Mouse (Mus musculus) heart, postnatal 0 days (tissue): Measurements from ENCODE around the gene Trp53bp2. TPM values are rescaled to one million over a fixed set of nuclear protein-coding genes. Genes with fewer than 3 reads are reported as not detected.
A peak's percentile ranks its signal among the peaks of the same experiment; 100 is the strongest.

Experiments used
- ATAC-seq: fragments of 200-750 bp; cut with Nextera tagmentation; 2 replicates; pipeline ENCODE4 v1.8.0; 2017; ENCODE audit warnings: low read depth, moderate number of reproducible peaks, moderate library complexity; ENCODE audit not compliant: insufficient read depth
- DNase-seq: peaks from one replicate; pipeline ENCODE4 v3.0.0-alpha.2; 2016; ENCODE audit warnings: low spot score
- H3K27ac ChIP-seq: fragments of 300-500 bp; sonication (generic); 2 replicates; pipeline ENCODE4 v1.5.1; 2014; ENCODE audit warnings: low read depth, mild to moderate bottlenecking
- H3K27me3 ChIP-seq: fragments of 300-500 bp; sonication (generic); 2 replicates; pipeline ENCODE4 v1.6.1; 2014; ENCODE audit warnings: low read length, mixed read lengths; ENCODE audit not compliant: control insufficient read depth, insufficient read depth
- H3K36me3 ChIP-seq: fragments of 300-500 bp; sonication (generic); replicated peaks from 2 replicates; pipeline ENCODE4 v1.6.1; 2014; ENCODE audit warnings: low read length, mixed read lengths; ENCODE audit not compliant: control insufficient read depth, insufficient read depth
- H3K4me1 ChIP-seq: fragments of 300-500 bp; sonication (generic); 2 replicates; pipeline ENCODE4 v1.6.1; 2014; ENCODE audit warnings: antibody characterized with exemption; ENCODE audit not compliant: control insufficient read depth, insufficient read depth
- H3K4me2 ChIP-seq: fragments of 300-500 bp; sonication (generic); 2 replicates; pipeline ENCODE4 v1.6.1; 2014; ENCODE audit warnings: low read depth, mild to moderate bottlenecking, low read length, moderate library complexity
- H3K4me3 ChIP-seq: fragments of 300-500 bp; sonication (generic); 2 replicates; pipeline ENCODE4 v1.5.1; 2014; ENCODE audit warnings: low read depth, low read length
- H3K9ac ChIP-seq: fragments of 300-500 bp; sonication (generic); replicated peaks from 2 replicates; pipeline ENCODE4 v1.6.1; 2014; ENCODE audit warnings: low read depth, low read length, mixed read lengths
- H3K9me3 ChIP-seq: fragments of 300-500 bp; sonication (generic); replicated peaks from 2 replicates; pipeline ENCODE4 v1.6.1; 2016; ENCODE audit warnings: low read length; ENCODE audit not compliant: control insufficient read depth
- CTCF ChIP-seq: IDR thresholded peaks from 2 replicates; pipeline ENCODE4 v1.5.1; 2016; ENCODE audit warnings: antibody characterized with exemption, control low read depth, low read depth
- EP300 ChIP-seq: IDR thresholded peaks from 2 replicates; pipeline ENCODE4 v1.6.1; 2016; ENCODE audit warnings: antibody characterized with exemption, low read depth
- WGBS: fragments of 180-500 bp; shearing (Covaris S2); extraction: QIAGEN DNeasy Blood & Tissue Kit; methylation state at CpG from one replicate; pipeline ENCODE4 v1.1.7; 2014; 5-methylcytosine and 5-hydroxymethylcytosine counted together
- polyA plus RNA-seq: library from polyadenylated mRNA; unstranded; fragments of >200 nt; fragmentation: Nextera tagmentation; extraction: Ambion mirVana; gene quantifications from 2 replicates; pipeline ENCODE4 v1.2.1, GENCODE M21; 2015
- total RNA-seq: library from RNA; depleted of rRNA; stranded (reverse); fragments of >200 nt; gene quantifications from 2 replicates; pipeline ENCODE4 v1.2.3, GENCODE M21; 2014; ENCODE audit warnings: low replicate concordance

Trp53bp2 gene
- total and polyA plus RNA-seq, 2 experiments from 2014 or later, result 8.3 to 13.6 TPM

DNA sequence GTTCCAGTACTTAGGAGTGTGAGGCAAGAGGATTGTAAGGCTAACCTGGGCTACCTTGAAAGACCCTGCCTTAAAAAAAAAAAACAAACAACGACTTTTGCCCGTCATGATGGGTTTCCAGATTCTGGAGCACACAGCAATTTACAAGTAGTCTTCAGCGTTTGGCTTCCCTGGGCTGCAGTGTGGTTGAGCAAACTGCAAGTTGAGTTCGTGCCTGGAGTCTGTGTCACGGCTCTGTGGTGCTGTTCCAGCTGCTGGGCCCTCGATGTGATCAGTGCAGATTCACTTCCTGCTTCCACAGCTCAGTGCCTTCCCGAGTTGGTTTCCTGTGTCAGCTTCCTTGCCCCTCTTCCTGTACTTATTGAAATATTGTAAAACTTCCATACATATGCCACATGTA, 52.3 kb downstream of the Trp53bp2 start:
- Histone ChIP-seq H3K36me3 (peaks cover 33% of the 10 kb centered on the region), H3K27me3 (no peaks in the 10 kb centered on the region), H3K4me3 (no peak overlapping the region), H3K9me3 (no peaks in the 10 kb centered on the region), H3K4me1 (peaks cover 11% of the 10 kb centered on the region; the same call in 1 of the 2 replicates), H3K9ac (no peak overlapping the region), H3K27ac (peak overlapping the region; percentile 60), H3K4me2 (no peak overlapping the region)
- 52% methylated on average over 7 of the region's 7 CpGs for WGBS
- no peak for TF ChIP-seq CTCF
- no peak for TF ChIP-seq EP300
- DNase-seq (no peak), ATAC-seq (0 out of 2 replicates have a peak, but pooled peaks have one; percentile 42)

DNA sequence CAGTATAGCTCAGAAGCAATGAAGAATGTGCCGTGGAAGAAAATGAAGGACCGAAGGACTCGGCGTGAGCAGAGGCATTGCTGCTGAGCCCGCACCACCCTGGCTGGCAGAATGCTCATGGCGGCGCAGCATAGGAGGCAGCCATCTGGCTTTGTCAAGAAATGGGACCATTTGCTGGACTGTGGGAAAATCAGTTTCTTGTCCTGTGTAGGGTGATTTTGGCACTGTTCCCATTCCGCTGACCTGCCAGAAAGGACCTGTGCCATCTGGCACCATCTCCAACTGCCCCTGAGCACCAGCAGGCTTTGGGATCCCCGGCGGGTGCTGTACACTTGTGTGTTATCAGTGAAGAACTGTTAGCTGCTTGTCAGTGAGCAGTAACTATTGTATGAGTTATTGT, 52.8 kb downstream of the Trp53bp2 start:
- DNase-seq, result peak; percentile 47
- TF ChIP-seq CTCF (no peak), EP300 (no peak)

DNA sequence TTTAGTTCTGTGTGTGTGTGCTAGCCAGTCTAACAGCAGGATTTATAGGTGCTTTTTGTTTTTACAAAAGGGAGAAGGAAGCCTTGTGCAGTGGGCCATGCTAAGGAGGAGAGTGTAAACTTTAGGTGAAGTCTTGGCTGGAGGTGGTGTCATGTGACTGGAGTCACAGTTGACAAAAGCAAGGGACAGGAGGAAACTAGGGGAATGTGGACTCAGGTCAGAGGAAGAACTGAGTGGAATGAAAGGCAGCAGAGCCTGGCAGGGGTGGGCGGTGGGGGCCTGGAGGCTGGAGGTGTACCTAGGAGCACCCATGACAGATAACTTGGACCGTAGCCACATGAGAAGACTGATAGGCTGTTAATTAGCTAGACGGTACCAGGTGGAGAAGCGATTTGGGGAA, 56.3 kb downstream of the Trp53bp2 start:
- H3K27ac ChIP-seq, result 0 out of 2 replicates have a peak overlapping the region, but pooled peaks have one; percentile 9
- no peak for TF ChIP-seq CTCF
- TF ChIP-seq EP300, result no peak
- H3K9me3 ChIP-seq, result no peaks in the 10 kb centered on the region
- no peak for ATAC-seq
- H3K4me1 ChIP-seq, result peaks cover 11% of the 10 kb centered on the region; the same call in 1 of the 2 replicates
- DNase-seq, result no peak
- WGBS, result 52% methylated on average over 4 of the region's 4 CpGs
- H3K4me3 ChIP-seq, result no peak overlapping the region
- H3K9ac ChIP-seq, result no peak overlapping the region
- H3K36me3 ChIP-seq, result peaks cover 42% of the 10 kb centered on the region
- H3K4me2 ChIP-seq, result no peak overlapping the region
- H3K27me3 ChIP-seq, result no peaks in the 10 kb centered on the region

More for the DNA sequence above, 52.8 kb downstream of the Trp53bp2 start:
- no peak overlapping the region for H3K4me3 ChIP-seq
- H3K4me1 ChIP-seq, result peaks cover 11% of the 10 kb centered on the region; the same call in 1 of the 2 replicates
- peak; percentile 63 for ATAC-seq
- H3K9ac ChIP-seq, result no peak overlapping the region
- WGBS, result 63% methylated on average over 10 of the region's 10 CpGs
- no peak overlapping the region for H3K27ac ChIP-seq
- no peak overlapping the region for H3K4me2 ChIP-seq
- H3K9me3 ChIP-seq, result no peaks in the 10 kb centered on the region
- H3K36me3 ChIP-seq, result peaks cover 33% of the 10 kb centered on the region
- H3K27me3 ChIP-seq, result no peaks in the 10 kb centered on the region

DNA sequence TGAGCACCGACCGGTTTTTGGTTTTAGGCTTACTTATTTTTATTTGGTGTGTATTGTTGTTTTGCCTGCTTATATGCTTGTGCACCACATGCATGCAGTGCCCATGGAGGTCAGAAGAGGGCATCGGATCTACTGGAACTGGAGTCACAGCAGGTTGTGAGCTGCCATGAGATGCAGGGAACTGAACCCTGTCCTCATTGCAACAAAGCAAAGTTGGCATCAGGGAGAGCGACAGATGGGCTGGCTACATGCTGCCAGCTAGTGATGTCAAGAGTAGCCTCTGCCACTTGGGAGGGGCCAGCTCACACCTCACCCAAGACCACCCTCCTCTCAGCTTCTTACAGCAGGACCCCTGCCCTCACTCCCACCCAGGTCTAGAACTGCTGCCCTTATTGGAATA, 57.0 kb downstream of the Trp53bp2 start:
- no peak overlapping the region for H3K4me2 ChIP-seq
- TF ChIP-seq EP300, result no peak
- 0 out of 2 replicates have a peak, but pooled peaks have one; percentile 14 for TF ChIP-seq CTCF
- DNase-seq (no peak), ATAC-seq (no peak)
- peaks cover 48% of the 10 kb centered on the region for H3K36me3 ChIP-seq
- no peaks in the 10 kb centered on the region for H3K27me3 ChIP-seq
- peaks cover 8% of the 10 kb centered on the region; the same call in 1 of the 2 replicates for H3K4me1 ChIP-seq
- H3K9me3 ChIP-seq, result no peaks in the 10 kb centered on the region
- H3K9ac ChIP-seq, result no peak overlapping the region
- no peak overlapping the region for H3K4me3 ChIP-seq
- WGBS, result 89% methylated on average over 4 of the region's 4 CpGs
- H3K27ac ChIP-seq, result no peak overlapping the region

DNA sequence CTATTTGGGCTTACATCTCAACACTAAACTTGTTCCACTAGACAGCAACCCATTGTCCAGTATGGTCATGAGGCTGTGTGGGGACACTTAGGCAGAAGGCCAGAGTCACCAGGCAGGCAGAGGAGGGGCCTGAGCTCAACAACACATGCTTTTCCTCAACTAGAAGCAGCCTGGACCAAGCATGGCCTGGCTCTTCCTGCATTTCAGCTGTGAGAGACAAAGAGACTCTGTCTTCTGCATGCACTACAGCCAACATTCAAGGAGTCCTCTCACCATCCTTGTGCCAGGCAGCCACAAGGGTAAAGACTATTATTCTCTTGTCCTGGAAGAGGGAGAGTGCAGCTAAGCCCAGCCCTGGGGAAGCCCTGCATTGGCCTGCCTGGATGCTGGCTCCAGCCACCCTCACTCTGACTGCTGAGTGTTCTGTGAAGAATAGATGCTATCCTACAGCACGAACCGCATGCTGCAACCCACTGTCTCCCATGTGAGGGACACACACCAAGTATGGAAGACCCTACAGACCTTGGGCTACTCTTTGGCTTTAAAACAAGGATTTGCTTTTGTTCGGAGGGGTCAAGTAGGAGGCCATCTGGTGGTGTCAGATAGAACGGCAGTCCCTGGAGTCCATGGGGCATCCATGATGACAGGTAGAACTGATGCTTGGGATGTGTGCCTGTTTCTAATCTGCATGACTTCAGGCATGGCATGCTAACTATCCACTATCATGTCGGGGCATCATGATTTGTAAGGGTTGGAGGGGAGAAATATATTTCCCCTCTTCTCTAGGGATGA, 66.2 kb downstream of the Trp53bp2 start:
- Histone ChIP-seq H3K4me2 (no peak overlapping the region), H3K9ac (no peak overlapping the region), H3K27me3 (no peaks in the 10 kb centered on the region), H3K9me3 (no peaks in the 10 kb centered on the region), H3K4me1 (no peaks in the 10 kb centered on the region), H3K36me3 (peaks cover 94% of the 10 kb centered on the region), H3K4me3 (no peak overlapping the region), H3K27ac (no peak overlapping the region)
- ATAC-seq (no peak), DNase-seq (no peak)
- TF ChIP-seq EP300, result no peak
- TF ChIP-seq CTCF, result peak; percentile 37
- 66% methylated on average over 5 of the region's 5 CpGs for WGBS

DNA sequence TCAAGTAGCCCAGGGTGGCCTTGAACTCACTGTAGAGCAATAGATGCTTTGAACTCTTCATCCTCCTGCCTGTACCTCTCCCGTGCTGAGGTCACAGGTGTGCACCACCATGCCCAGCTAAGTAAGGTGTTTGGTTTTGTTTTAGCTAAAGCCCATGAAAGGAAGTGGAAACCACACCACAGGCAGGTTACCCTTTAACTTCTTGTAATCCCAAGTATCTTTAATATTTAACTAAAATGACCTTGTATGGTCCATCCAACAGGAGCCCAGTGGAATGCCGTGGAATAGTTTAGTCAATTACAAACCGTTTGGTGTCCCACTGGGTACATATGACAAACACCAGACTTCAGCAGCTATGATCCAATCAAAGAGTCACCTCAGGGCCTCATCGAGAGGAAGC, 70.0 kb downstream of the Trp53bp2 start:
- WGBS, result 81% methylated on average over 4 of the region's 4 CpGs
- Histone ChIP-seq H3K4me1 (no peaks in the 10 kb centered on the region), H3K27ac (no peak overlapping the region), H3K27me3 (no peaks in the 10 kb centered on the region), H3K4me3 (no peak overlapping the region), H3K9me3 (no peaks in the 10 kb centered on the region), H3K9ac (no peak overlapping the region), H3K36me3 (peaks cover 87% of the 10 kb centered on the region), H3K4me2 (no peak overlapping the region)
- DNase-seq, result no peak
- TF ChIP-seq CTCF (no peak), EP300 (no peak)
- ATAC-seq, result no peak
